Mouse (Mus musculus) cortical plate, adult 2 months (tissue): Measurements from ENCODE around the gene Myl10.

Source experiments
- CTCF ChIP-seq: fragments of 200-500 bp; IDR thresholded peaks from 2 replicates; pipeline ENCODE4 v1.5.1; 2011; ENCODE audit warnings: mild to moderate bottlenecking, control low read depth, low read length; ENCODE audit not compliant: insufficient read depth; ENCODE audit errors: extremely low read depth
- POLR2A ChIP-seq: fragments of 200-500 bp; IDR thresholded peaks from 2 replicates; pipeline ENCODE4 v1.6.1; 2011; ENCODE audit warnings: mild to moderate bottlenecking, low read length, control low read depth; ENCODE audit not compliant: insufficient read depth; ENCODE audit errors: extremely low read depth

- no peak for TF ChIP-seq CTCF
- TF ChIP-seq POLR2A: no peak
Measured at GRCm38 (mm10) chr5:136646731-136647328, 46.1 kb upstream of the Myl10 start.
